Mouse (Mus musculus) small intestine, adult 2 months (tissue): ENCODE measurements around the gene Sos1.

ENCODE experiments used
- CTCF ChIP-seq: fragments of 200-500 bp; IDR thresholded peaks from 2 replicates; pipeline ENCODE4 v1.5.1; 2012; ENCODE audit warnings: low read depth, mild to moderate bottlenecking, control low read depth, inconsistent platforms, low read length, moderate library complexity, mixed read lengths; ENCODE audit not compliant: insufficient replicate concordance, insufficient read length; ENCODE audit errors: extremely low read depth
- POLR2A ChIP-seq: fragments of 200-500 bp; IDR thresholded peaks from 2 replicates; pipeline ENCODE4 v1.6.1; 2012; ENCODE audit warnings: low read depth, mild to moderate bottlenecking, control low read depth, inconsistent platforms, low read length, moderate library complexity

GRCm38 (mm10) chr17:80418572-80419210 is 61.6 kb downstream of the Sos1 start:
- no peak for TF ChIP-seq CTCF
- no peak for TF ChIP-seq POLR2A
